In genomic region chr5:103770447-103771222, GRCm38 (mm10) we compare ENCODE assay signal across 12 mouse cellular contexts.
DNase-seq lines count a peak whose midpoint lies in the region; ATAC-seq and TF ChIP-seq lines count a peak whose summit lies in the region.
"Had no signal": no experiment of that assay in that cellular context is flagged by ENCODE, and none has a peak within 500 bp of the region (broad histone marks: within the 10 kb centered on the region; RNA-seq: fewer than 3 reads in every experiment).

No protein-coding gene starts in this region.

- no peak overlapping the region for H3K9ac ChIP-seq in stomach, postnatal 0 days (ENCODE audit: low read length)
- H3K9ac ChIP-seq: stomach, embryonic 15.5 days had no signal

- H3K27ac ChIP-seq in stomach, postnatal 0 days (replicated peaks), result peak overlapping the region; percentile 40; the same call in 1 of the 2 replicates
- H3K27ac ChIP-seq: macrophage; stomach, embryonic 15.5 days had no signal

- no peaks in the 10 kb centered on the region for H3K36me3 ChIP-seq in stomach, postnatal 0 days (ENCODE audit: control insufficient read depth, insufficient read depth, low read length)
- H3K36me3 ChIP-seq: stomach, embryonic 15.5 days had no signal

- H3K27me3 ChIP-seq in stomach, postnatal 0 days (ENCODE audit: control insufficient read depth, insufficient read depth, low read length), result no peaks in the 10 kb centered on the region
- H3K27me3 ChIP-seq: stomach, embryonic 15.5 days had no signal

- WGBS in stomach, postnatal 0 days, result 60% methylated on average over 6 of the region's 6 CpGs

- DNase-seq in heart, adult 11 months, result peak; percentile 94
- no peak for DNase-seq in heart, adult 8-10 months (ENCODE audit: low spot score)
- peak; percentile 62 for DNase-seq in urinary bladder, postnatal 14 days (ENCODE audit: low spot score)
- no peak for DNase-seq in urinary bladder, adult 2 months (ENCODE audit: low spot score)
- peak; percentile 57 for DNase-seq in liver
- no peak for DNase-seq in stomach, postnatal 0 days (ENCODE audit: low spot score)
- no peak for DNase-seq in T-cell, adult 2 months (ENCODE audit: low spot score)
- DNase-seq: cerebellum, adult 9-10 months had no signal

- ATAC-seq in stomach, postnatal 0 days (ENCODE audit: low FRiP score, low TSS enrichment), result no peak
- ATAC-seq in activated CD4-positive, CD25-positive, alpha-beta regulatory T cell, adult 4 months, result no peak
- ATAC-seq: forebrain, embryonic 14.5 days had no signal

- TF ChIP-seq EP300 in stomach, postnatal 0 days (optimal IDR thresholded peaks at IDR 0.05), result no peak

- no peaks in the 10 kb centered on the region for H3K9me3 ChIP-seq in stomach, postnatal 0 days (ENCODE audit: control insufficient read depth, low read length)
- H3K9me3 ChIP-seq: stomach, embryonic 15.5 days had no signal

- peaks cover 17% of the 10 kb centered on the region for H3K4me1 ChIP-seq in stomach, postnatal 0 days (replicated peaks; ENCODE audit: control insufficient read depth, insufficient read depth)

- H3K4me3 ChIP-seq in stomach, postnatal 0 days (ENCODE audit: low read depth, low read length), result no peak overlapping the region
- H3K4me3 ChIP-seq: stomach, embryonic 15.5 days had no signal

- H3K4me2 ChIP-seq in stomach, postnatal 0 days (replicated peaks; ENCODE audit: low read depth), result no peak overlapping the region
- H3K4me2 ChIP-seq: stomach, embryonic 15.5 days had no signal

- TF ChIP-seq CTCF in stomach, postnatal 0 days (IDR thresholded peaks at IDR 0.05; ENCODE audit: low read depth), result peak; percentile 52

Comparison
In these comparisons a context has a peak if more than half of its experiments do, and no peak if none do; other contexts are left out.
1. DNase-seq: peak in heart, adult 11 months (single experiment), urinary bladder, postnatal 14 days (single experiment) and liver (single experiment); none in heart, adult 8-10 months (single experiment), urinary bladder, adult 2 months (single experiment), stomach, postnatal 0 days (single experiment) and T-cell, adult 2 months (single experiment).